Mouse (Mus musculus): ENCODE results near the gene Sh3bp5. TPM values are rescaled to one million over a fixed set of nuclear protein-coding genes. Genes with fewer than 3 reads are reported as not detected.

Sh3bp5 gene
- polyA plus RNA-seq, 1 experiment: 10.7 TPM

DNA sequence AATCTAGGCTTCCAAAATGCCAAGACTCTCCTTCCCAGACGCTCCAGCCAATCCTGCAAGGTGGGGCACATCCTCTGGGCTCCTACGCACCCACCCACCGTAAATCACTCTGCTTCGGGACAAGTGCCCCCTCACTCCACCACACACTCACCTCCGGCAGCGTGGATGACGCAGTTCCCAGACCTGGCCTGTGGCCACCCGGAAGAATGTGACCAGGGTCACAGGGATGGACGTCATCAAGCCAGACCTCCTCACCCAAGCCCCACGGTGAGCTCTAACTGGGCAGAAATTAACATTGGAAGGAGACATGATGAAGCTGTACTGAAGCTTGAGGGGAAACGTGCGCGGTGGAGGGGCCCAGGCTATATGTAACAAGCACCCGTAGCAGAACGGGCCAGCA, 28.7 kb downstream of the Sh3bp5 start:
- Histone ChIP-seq H3K27me3 (ENCODE audit: control insufficient read depth, insufficient read depth, low read length) (no peaks in the 10 kb centered on the region), H3K36me3 (ENCODE audit: control insufficient read depth, insufficient read depth, low read length) (no peaks in the 10 kb centered on the region), H3K27ac (ENCODE audit: control insufficient read depth, insufficient read depth, low read length) (no peak overlapping the region), H3K4me1 (replicated peaks; ENCODE audit: control insufficient read depth, insufficient read depth, low read length) (peaks cover 15% of the 10 kb centered on the region), H3K4me3 (ENCODE audit: control insufficient read depth, insufficient read depth, low read length) (no peak overlapping the region)
- WGBS: 98% methylated on average over 15 of the region's 15 CpGs
- DNase-seq: no peak
- TF ChIP-seq CTCF (IDR thresholded peaks at IDR 0.05; ENCODE audit: borderline replicate concordance, control insufficient read depth, extremely low read depth, insufficient read depth, low read length, poor library complexity) (no peak), POLR2A (IDR thresholded peaks at IDR 0.05; ENCODE audit: control insufficient read depth, extremely low read depth, insufficient read depth, low read length, poor library complexity) (no peak)

DNA sequence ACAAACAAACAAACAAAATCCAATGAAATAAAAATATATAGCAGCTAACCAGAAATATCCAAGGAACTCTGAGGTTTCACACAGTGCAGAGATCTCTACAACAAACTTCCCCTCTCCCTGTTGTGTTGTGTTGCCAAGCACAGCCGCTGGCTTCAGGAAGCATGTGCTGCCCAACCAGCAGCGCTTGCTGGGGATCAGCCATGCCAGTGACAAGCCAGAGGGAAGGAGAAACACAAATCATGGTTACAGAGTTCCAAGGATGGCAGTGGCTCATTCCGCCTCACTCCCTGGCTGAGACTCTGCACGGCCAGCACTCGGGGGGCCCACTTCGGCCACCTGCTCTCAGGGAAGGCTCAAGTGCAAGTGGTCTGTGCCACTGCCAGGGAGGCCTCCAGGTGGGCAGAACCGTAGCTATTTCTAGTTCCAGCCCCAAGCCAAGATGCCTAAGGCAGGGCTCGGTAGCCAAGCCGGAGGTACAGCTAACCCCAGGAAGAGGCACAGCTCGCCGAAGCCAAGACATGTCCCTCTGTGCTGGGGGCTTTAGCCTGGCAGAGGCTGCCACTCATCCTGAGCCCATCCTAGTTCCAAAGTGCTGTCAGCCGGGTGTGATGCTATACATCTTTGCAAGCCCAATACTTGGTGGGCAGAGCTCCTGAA, 29.6 kb downstream of the Sh3bp5 start:
- TF ChIP-seq CTCF (IDR thresholded peaks at IDR 0.05; ENCODE audit: borderline replicate concordance, control insufficient read depth, extremely low read depth, insufficient read depth, low read length, poor library complexity) (no peak), POLR2A (IDR thresholded peaks at IDR 0.05; ENCODE audit: control insufficient read depth, extremely low read depth, insufficient read depth, low read length, poor library complexity) (no peak)
- DNase-seq: no peak
- Histone ChIP-seq H3K4me1 (replicated peaks; ENCODE audit: control insufficient read depth, insufficient read depth, low read length) (peaks cover 17% of the 10 kb centered on the region), H3K4me3 (ENCODE audit: control insufficient read depth, insufficient read depth, low read length) (no peak overlapping the region), H3K27ac (ENCODE audit: control insufficient read depth, insufficient read depth, low read length) (no peak overlapping the region), H3K36me3 (ENCODE audit: control insufficient read depth, insufficient read depth, low read length) (no peaks in the 10 kb centered on the region), H3K27me3 (ENCODE audit: control insufficient read depth, insufficient read depth, low read length) (no peaks in the 10 kb centered on the region)
- 93% methylated on average over 12 of the region's 12 CpGs for WGBS

DNA sequence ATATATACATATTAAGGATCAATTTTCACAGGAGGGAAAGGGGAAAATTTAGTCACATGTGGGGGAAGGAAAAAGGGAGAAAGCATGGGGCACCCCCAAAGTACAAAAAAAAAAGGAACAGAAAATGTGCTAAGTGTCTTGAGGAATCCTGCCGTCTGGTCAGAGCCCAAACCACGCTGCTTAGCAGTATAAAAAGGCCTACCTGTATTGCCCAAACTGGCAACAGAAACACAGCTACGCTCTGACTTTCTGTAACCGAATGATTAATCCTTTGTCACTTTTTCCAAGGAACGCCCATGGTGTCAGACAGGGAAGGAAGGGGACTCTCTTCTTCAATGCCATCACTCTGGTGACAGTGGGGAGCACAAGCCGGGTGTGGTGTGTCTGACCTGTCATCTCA, 30.2 kb downstream of the Sh3bp5 start:
- no peak for DNase-seq
- no peak for TF ChIP-seq CTCF (IDR thresholded peaks at IDR 0.05; ENCODE audit: borderline replicate concordance, control insufficient read depth, extremely low read depth, insufficient read depth, low read length, poor library complexity)
- no peak overlapping the region for H3K27ac ChIP-seq (ENCODE audit: control insufficient read depth, insufficient read depth, low read length)
- no peaks in the 10 kb centered on the region for H3K36me3 ChIP-seq (ENCODE audit: control insufficient read depth, insufficient read depth, low read length)
- 94% methylated on average over 6 of the region's 6 CpGs for WGBS
- peaks cover 17% of the 10 kb centered on the region for H3K4me1 ChIP-seq (replicated peaks; ENCODE audit: control insufficient read depth, insufficient read depth, low read length)
- no peaks in the 10 kb centered on the region for H3K27me3 ChIP-seq (ENCODE audit: control insufficient read depth, insufficient read depth, low read length)
- H3K4me3 ChIP-seq (ENCODE audit: control insufficient read depth, insufficient read depth, low read length): no peak overlapping the region

DNA sequence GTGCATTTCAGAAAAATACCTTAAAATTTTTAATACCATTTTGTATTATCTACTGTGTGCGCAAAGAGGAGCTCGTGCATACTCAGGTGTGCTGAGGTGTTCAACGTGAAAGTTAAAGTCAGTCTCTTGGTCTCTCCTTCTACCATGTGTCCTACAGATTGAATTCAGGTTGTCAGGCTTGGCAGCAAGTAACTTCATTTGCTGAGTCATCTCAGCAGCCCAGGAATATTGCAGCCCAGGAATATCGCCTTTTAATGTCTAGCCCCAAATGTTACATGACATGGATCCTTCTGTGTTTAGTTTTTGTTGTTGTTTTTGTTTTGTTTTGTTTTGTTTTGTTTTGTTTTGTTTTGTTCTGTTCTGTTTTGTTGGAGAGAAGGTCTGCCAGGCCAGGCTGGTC, 31.2 kb downstream of the Sh3bp5 start:
- no peak for DNase-seq
- Histone ChIP-seq H3K36me3 (ENCODE audit: control insufficient read depth, insufficient read depth, low read length) (no peaks in the 10 kb centered on the region), H3K4me1 (replicated peaks; ENCODE audit: control insufficient read depth, insufficient read depth, low read length) (peaks cover 14% of the 10 kb centered on the region), H3K27me3 (ENCODE audit: control insufficient read depth, insufficient read depth, low read length) (no peaks in the 10 kb centered on the region), H3K27ac (ENCODE audit: control insufficient read depth, insufficient read depth, low read length) (no peak overlapping the region), H3K4me3 (ENCODE audit: control insufficient read depth, insufficient read depth, low read length) (no peak overlapping the region)
- TF ChIP-seq CTCF (IDR thresholded peaks at IDR 0.05; ENCODE audit: borderline replicate concordance, control insufficient read depth, extremely low read depth, insufficient read depth, low read length, poor library complexity) (no peak), POLR2A (IDR thresholded peaks at IDR 0.05; ENCODE audit: control insufficient read depth, extremely low read depth, insufficient read depth, low read length, poor library complexity) (no peak)
- 97% methylated on average over 4 of the region's 4 CpGs for WGBS

- peaks cover 19% of the 10 kb centered on the region for H3K4me1 ChIP-seq (replicated peaks; ENCODE audit: control insufficient read depth, insufficient read depth, low read length)
- H3K36me3 ChIP-seq (ENCODE audit: control insufficient read depth, insufficient read depth, low read length): no peaks in the 10 kb centered on the region
- no peak overlapping the region for H3K4me3 ChIP-seq (ENCODE audit: control insufficient read depth, insufficient read depth, low read length)
- no peak for TF ChIP-seq POLR2A (IDR thresholded peaks at IDR 0.05; ENCODE audit: control insufficient read depth, extremely low read depth, insufficient read depth, low read length, poor library complexity)
- no peak overlapping the region for H3K27ac ChIP-seq (ENCODE audit: control insufficient read depth, insufficient read depth, low read length)
- WGBS: 96% methylated on average over 8 of the region's 8 CpGs
- no peak for DNase-seq
- H3K27me3 ChIP-seq (ENCODE audit: control insufficient read depth, insufficient read depth, low read length): no peaks in the 10 kb centered on the region
These were observed 31.9 kb downstream of the Sh3bp5 start for GRCm38 (mm10) chr14:31403995-31404394.

DNA sequence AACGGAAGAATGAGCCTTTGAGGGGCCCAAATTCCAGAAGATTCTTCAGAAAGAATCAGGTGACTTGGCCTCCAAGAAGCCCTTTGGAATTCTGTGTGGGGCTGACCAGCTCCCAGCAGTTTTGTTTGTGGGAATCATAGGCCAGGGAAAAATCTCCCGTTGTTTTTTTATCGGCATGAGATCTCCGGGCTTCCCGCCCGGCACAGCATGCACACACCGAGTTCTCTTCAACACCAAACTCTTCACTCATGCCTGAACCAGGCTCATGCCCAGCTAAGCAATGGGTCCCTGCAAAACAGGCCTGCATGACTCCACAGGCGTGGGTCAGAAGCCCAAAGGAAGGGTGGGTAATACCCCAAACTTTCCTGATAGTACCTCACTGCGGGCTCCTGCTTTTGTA, 32.3 kb downstream of the Sh3bp5 start:
- no peak for DNase-seq
- TF ChIP-seq CTCF (IDR thresholded peaks at IDR 0.05; ENCODE audit: borderline replicate concordance, control insufficient read depth, extremely low read depth, insufficient read depth, low read length, poor library complexity): no peak
- no peak for TF ChIP-seq POLR2A (IDR thresholded peaks at IDR 0.05; ENCODE audit: control insufficient read depth, extremely low read depth, insufficient read depth, low read length, poor library complexity)
- Histone ChIP-seq H3K4me1 (replicated peaks; ENCODE audit: control insufficient read depth, insufficient read depth, low read length) (peaks cover 23% of the 10 kb centered on the region), H3K36me3 (ENCODE audit: control insufficient read depth, insufficient read depth, low read length) (no peaks in the 10 kb centered on the region), H3K27me3 (ENCODE audit: control insufficient read depth, insufficient read depth, low read length) (no peaks in the 10 kb centered on the region), H3K27ac (ENCODE audit: control insufficient read depth, insufficient read depth, low read length) (no peak overlapping the region), H3K4me3 (ENCODE audit: control insufficient read depth, insufficient read depth, low read length) (no peak overlapping the region)
- WGBS: 93% methylated on average over 9 of the region's 9 CpGs

GRCm38 (mm10) chr14:31402693-31403092, 33.2 kb downstream of the Sh3bp5 start:
- Histone ChIP-seq H3K27me3 (ENCODE audit: control insufficient read depth, insufficient read depth, low read length) (no peaks in the 10 kb centered on the region), H3K4me3 (ENCODE audit: control insufficient read depth, insufficient read depth, low read length) (no peak overlapping the region), H3K27ac (ENCODE audit: control insufficient read depth, insufficient read depth, low read length) (no peak overlapping the region), H3K36me3 (ENCODE audit: control insufficient read depth, insufficient read depth, low read length) (no peaks in the 10 kb centered on the region), H3K4me1 (replicated peaks; ENCODE audit: control insufficient read depth, insufficient read depth, low read length) (peaks cover 24% of the 10 kb centered on the region)
- 13% methylated on average over 5 of the region's 5 CpGs for WGBS
- TF ChIP-seq CTCF (IDR thresholded peaks at IDR 0.05; ENCODE audit: borderline replicate concordance, control insufficient read depth, extremely low read depth, insufficient read depth, low read length, poor library complexity) (no peak), POLR2A (IDR thresholded peaks at IDR 0.05; ENCODE audit: control insufficient read depth, extremely low read depth, insufficient read depth, low read length, poor library complexity) (no peak)
- no peak for DNase-seq

Data from thymus, adult 2 months (tissue).